Mouse (Mus musculus): ENCODE results near the gene Lamtor3.

DNA sequence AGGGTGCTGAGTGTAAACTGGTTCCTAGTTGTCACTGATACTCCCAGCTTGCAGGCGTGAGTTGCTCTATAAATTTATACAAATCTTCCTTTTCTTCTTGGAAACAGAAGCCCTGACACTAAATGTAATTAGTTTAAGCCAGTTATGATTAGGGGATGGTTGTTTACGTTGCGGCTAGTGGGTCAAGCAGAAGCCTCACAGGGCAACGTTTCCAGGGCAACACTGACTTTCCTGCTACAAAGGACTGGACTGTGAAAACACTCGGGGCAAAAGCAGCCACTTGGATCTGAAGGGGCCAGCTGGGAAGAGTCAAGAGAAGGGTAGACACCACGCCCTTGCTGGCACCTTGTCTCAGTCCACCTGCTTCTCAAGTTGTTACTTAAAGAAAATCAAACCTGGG lies 18.2 kb downstream of the Lamtor3 start:
- no peak for TF ChIP-seq EP300 (optimal IDR thresholded peaks at IDR 0.05)
- no peak for TF ChIP-seq CTCF (IDR thresholded peaks at IDR 0.05; ENCODE audit: low read depth)
